Mouse (Mus musculus): Measurements from ENCODE around the gene Tdrd12.

- TF ChIP-seq CTCF (IDR thresholded peaks at IDR 0.05; ENCODE audit: borderline replicate concordance, insufficient read depth, low read length) (no peak), POLR2A (IDR thresholded peaks at IDR 0.05; ENCODE audit: low read depth, low read length) (no peak)
Observed at GRCm38 (mm10) chr7:35586906-35587445, 49.4 kb upstream of the Tdrd12 start.
